Mouse (Mus musculus): ENCODE results near the gene Atxn7l1. TPM values are rescaled to one million over a fixed set of nuclear protein-coding genes. Genes with fewer than 3 reads are reported as not detected.

The Atxn7l1 gene
- total RNA-seq, 2 experiments from 2014 or later: 20.4 to 23.9 TPM

DNA sequence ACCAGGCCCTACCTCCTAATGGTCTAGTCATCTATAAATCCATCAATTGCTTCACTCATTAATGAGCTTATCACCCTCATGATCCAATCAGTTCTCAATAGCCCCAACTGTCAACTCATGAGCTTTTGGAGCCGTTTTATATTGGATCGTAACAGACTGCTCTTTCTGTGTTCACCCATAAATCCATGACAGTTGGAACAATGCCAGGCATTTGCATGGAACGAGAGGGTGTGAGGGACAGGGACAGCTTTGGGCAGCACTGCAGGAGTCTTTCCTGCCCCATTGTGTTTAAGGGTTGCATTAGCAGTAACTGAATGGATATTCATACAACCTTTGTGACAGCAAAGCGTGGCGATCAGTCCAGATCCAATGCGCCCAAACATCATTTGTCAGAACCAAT lies 49.8 kb downstream of the Atxn7l1 start:
- intact Hi-C loops (cut with DNase I): no loop called here
- DNase-seq: no peak
- TF ChIP-seq CTCF (IDR thresholded peaks at IDR 0.05): no peak
- Histone ChIP-seq H3K4me3 (peak overlapping the region; percentile 6; the same call in 1 of the 2 replicates), H3K27ac (peak overlapping the region; percentile 63)

DNA sequence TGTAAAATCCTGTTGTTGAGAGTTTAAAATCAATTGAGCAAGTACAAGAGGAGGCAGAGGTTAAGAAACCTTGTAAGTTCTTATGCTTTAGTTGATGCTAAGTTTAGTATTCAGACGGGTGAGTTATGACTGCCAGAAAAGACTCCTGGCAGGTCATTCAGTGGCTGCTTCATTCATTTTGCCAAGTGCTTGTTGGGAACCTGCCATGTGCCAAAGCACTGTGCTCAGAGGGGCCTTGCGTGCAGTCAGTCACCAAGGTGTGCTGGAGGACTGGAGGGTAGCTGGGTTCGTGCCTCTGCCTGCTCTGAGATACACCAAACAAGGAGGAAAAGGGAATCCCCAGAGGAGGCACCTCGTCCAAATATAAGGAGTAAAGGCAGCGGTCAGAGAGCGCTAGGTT lies 50.3 kb downstream of the Atxn7l1 start:
- intact Hi-C loops (cut with DNase I): no loop called here

DNA sequence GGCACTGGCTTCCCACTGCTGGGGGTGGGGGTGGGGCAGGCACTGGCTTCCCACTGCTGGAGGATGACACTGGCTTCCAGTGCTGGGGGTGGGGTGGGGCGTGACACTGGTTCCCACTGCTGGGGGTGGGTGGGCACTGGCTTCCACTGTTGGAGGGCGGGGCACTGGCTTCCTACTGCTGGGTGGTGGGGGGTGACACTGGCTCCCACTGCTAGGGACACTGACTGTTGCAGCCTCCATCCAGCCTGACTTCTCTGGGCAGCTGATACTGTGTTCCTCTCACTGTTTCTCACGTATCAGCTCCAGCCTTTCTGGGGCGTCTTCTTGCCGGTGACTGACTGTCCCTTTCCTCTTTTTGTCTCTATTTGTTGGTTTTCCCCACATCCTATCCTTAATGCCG lies 53.6 kb downstream of the Atxn7l1 start:
- DNase-seq: no peak
- H3K27ac ChIP-seq: no peak overlapping the region
- no peak overlapping the region for H3K4me3 ChIP-seq
- intact Hi-C loops (cut with DNase I): no loop called here
- no peak for TF ChIP-seq CTCF (IDR thresholded peaks at IDR 0.05)

More for the DNA sequence above, 50.3 kb downstream of the Atxn7l1 start:
- Histone ChIP-seq H3K4me3 (peak overlapping the region; percentile 6; the same call in 1 of the 2 replicates), H3K27ac (peak overlapping the region; percentile 63)
- TF ChIP-seq CTCF (IDR thresholded peaks at IDR 0.05): no peak
- DNase-seq: peak; percentile 77

DNA sequence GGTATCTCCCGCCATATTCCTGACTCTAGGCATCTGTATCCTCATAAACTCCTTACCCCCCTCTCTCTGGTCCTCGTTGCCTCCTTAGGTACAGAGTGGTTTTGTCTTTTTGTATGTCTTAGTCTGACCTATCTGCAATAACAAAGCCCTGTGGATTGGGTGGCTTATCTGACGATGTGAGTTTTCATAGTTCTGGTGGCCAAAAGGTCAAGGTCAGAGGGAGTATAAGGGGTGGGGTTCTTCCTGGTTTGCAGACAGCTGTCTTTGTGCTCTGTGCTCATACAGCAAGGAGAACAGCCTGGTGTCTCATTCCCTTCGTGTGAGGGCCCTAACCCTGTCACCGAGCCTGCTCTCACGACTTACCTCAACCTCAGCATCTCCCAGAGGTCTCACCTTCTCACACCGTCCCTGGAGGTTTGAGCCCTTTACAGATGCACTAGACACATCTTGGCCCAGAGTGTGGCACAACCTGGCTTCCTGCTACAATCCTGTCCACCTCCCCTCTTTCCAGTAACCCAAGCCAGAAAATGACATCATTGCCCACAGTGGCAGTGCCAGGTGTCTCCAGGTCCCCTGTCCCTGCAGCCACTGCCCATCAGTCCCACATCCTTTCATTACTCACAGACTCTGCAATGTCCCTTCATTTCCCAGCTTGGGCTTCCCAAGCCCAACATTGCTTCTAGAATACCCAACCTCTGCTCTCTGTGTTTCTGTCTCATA lies 54.2 kb downstream of the Atxn7l1 start:
- no peak overlapping the region for H3K4me3 ChIP-seq
- no peak for TF ChIP-seq CTCF (IDR thresholded peaks at IDR 0.05)
- H3K27ac ChIP-seq: no peak overlapping the region
- intact Hi-C loops (cut with DNase I): no loop called here
- no peak for DNase-seq

DNA sequence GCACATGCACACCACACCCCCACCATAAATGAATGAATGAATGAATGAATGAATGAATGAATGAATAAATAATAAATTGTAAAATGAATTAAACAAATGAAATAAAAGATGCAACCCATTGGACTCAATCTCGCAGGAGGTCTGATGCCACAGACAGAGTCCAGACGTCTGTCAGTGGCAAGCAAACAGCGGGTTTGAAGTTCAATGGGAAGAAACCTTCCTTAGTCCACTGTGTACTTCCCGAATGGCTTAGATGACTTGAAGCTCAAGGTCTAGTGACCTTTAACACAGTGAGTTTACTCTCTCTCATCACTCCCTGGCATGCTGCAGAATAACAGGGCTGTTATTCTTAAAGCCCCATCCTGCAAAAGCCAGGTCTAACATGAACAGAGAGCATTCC lies 57.8 kb downstream of the Atxn7l1 start:
- Histone ChIP-seq H3K4me3 (no peak overlapping the region), H3K27ac (no peak overlapping the region)
- TF ChIP-seq CTCF (IDR thresholded peaks at IDR 0.05): no peak
- intact Hi-C loops (cut with DNase I): no loop called here
- DNase-seq: no peak

DNA sequence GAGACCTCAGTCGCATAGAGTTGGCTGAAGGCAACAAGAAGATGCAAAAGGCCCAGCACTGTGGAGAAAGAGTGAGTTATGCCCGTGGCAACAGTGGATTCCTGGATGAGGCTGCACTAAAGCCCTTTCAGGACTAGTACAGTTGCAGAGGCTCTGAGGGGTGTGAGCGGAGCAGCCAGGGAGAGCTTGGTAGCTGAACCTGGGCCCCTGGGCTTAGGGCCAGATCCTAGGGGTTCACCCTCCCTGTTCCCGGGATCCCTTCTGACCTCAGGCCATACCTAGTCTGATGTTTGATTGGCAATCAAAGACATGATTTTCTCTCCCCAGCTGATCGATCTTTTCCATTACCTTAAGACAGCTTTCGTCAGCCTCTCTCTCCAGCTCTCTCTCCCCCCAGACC lies 58.8 kb downstream of the Atxn7l1 start:
- TF ChIP-seq CTCF (IDR thresholded peaks at IDR 0.05): no peak
- intact Hi-C loops (cut with DNase I): no loop called here
- DNase-seq: no peak
- Histone ChIP-seq H3K4me3 (no peak overlapping the region), H3K27ac (no peak overlapping the region)

DNA sequence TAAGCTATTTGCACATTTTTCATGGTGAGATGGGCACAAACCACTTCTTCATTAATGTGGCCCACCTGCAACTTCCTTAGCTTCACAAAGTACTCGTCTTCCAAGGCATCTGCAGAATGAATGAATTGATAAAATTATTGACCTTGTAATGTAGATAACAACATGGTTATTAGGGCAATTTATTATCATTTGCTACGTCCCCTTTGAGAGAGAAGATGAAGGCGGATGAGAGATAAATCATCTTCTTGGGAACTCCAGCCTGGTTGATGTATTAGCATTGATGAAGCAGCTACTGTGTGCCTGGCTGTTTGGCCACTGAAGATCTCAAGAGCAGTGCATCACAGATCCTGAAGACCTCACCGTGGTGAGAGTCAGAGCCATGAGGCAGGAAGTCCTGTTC lies 63.4 kb downstream of the Atxn7l1 start:
- Histone ChIP-seq H3K27ac (no peak overlapping the region), H3K4me3 (no peak overlapping the region)
- no peak for DNase-seq
- no peak for TF ChIP-seq CTCF (IDR thresholded peaks at IDR 0.05)
- intact Hi-C loops (cut with DNase I): no loop called here

DNA sequence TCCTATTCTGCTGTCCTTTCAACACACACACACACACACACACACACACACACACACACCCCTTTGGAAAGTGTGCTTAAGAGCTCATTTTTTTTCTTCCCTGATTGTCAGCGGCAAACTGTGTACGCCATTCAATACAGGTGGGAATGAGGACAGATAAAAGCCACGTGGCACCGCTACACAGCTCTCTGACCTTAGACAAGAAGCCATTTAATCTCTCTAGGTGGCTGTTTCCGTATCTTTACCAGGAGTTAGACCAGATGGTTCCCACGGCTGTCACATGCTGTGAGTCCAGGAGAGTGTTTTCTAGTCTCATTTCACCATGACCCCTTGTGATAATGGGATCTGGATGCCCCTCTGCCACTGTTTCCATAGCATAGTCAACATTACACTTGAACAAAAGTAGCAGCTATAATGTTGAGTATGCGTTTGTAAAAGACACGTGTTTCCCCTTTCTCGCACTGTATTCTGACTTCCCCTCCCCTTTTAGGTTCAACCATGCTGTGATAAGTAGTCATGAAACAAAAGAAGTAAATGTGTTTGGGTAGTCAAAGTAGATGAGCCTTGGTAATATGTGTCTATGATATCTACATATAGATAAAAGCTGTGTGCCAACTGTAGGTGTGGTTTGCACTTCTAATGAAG lies 70.8 kb downstream of the Atxn7l1 start:
- no peak for DNase-seq
- intact Hi-C loops (cut with DNase I): loop anchor here (2.0 kb wide), 1 partner anchor 68 kb away; no protein-coding TSS in a partner anchor
- TF ChIP-seq CTCF (IDR thresholded peaks at IDR 0.05): no peak
- Histone ChIP-seq H3K4me3 (no peak overlapping the region), H3K27ac (no peak overlapping the region)

DNA sequence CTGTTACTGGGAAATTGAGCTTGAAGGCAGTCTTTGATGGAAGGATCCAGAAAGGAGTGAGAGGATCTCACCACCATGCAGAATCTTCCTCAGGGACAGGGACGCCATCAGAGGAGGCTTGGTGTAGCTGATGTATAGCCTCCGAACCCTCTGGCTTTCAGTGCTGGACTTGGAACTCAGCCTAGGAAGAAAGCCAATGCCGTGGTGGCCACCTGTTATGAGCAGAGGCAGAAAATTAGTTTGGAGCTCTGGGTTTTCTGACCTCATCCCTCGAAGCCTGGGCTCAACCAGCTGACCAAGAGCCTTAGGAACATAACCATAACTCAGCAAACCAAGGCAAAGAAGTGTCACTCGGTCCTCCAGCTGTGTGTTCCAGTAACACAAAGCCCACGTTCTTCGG lies 71.9 kb downstream of the Atxn7l1 start:
- TF ChIP-seq CTCF (IDR thresholded peaks at IDR 0.05): no peak
- intact Hi-C loops (cut with DNase I): loop anchor here (2.0 kb wide), 1 partner anchor 67 kb away; no protein-coding TSS in a partner anchor
- H3K27ac ChIP-seq: no peak overlapping the region
- peak; percentile 58 for DNase-seq
- no peak overlapping the region for H3K4me3 ChIP-seq

DNA sequence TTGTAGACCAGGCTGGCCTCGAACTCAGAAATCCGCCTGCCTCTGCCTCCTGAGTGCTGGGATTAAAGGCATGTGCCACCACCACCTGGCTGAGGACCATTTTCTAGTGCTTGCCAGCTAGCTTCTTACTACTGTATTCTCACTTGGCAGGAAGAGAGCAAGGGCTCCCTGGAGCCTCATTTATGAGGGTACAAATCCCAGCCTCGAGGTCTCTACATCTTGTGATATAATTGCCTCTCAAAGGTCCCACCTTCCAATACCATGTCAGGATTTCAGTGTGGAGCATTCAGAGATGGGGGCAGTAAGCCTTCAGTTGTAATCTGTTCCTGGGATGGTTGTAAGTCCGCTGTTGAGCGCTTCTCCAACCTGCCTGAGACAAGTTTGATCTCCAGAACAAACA lies 72.6 kb downstream of the Atxn7l1 start:
- intact Hi-C loops (cut with DNase I): no loop called here
- H3K4me3 ChIP-seq: no peak overlapping the region
- DNase-seq: no peak
- TF ChIP-seq CTCF (IDR thresholded peaks at IDR 0.05): no peak
- H3K27ac ChIP-seq: no peak overlapping the region

DNA sequence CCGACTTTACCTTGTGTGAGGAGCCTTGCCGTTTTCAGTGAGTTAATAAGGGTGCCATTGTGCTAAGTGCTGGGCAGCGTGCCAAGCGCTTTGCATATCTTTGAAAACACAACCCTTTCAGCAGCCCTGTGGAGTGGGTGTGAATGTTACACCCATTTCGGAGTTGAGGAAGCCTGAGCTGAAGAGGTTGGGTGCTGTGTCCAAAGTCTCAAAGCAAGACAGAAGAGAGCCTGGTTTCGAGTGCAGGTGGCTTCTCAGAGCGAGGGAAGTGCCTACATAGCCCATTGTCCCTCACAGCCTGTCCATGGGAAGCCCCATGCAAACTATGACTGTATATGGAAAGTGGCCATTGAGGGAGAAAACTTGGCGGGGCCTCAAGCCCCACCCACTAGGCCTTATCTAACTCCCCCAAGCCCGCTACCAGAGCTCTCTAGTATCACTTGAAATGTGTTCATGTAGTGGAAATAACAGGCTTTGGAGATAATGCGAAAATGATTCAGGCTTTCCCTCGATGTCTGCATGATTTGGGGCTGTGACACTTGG lies 73.1 kb downstream of the Atxn7l1 start:
- intact Hi-C loops (cut with DNase I): no loop called here
- H3K27ac ChIP-seq: no peak overlapping the region
- no peak for DNase-seq
- TF ChIP-seq CTCF (IDR thresholded peaks at IDR 0.05): no peak
- no peak overlapping the region for H3K4me3 ChIP-seq

DNA sequence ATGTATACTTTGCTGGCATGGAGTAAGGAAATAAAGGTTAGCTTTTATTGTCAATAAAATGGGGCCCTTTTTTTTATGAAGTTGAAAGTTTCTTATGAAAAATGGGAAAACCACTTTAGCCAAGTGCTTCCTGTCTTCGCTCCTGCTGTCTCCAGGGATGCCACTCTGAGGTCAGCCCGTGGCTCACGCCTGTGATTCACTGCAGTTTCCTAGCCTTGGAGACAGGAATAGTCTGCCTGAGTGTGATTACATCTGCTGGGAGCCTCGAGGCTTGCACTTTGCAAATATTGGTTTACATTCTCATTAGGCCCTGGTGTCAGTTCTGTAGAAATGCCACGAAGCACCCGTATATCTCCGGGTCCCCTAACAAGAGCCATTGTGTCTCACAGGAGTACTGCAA lies 74.7 kb downstream of the Atxn7l1 start:
- no peak overlapping the region for H3K4me3 ChIP-seq
- DNase-seq: no peak
- TF ChIP-seq CTCF (IDR thresholded peaks at IDR 0.05): no peak
- intact Hi-C loops (cut with DNase I): no loop called here
- no peak overlapping the region for H3K27ac ChIP-seq

DNA sequence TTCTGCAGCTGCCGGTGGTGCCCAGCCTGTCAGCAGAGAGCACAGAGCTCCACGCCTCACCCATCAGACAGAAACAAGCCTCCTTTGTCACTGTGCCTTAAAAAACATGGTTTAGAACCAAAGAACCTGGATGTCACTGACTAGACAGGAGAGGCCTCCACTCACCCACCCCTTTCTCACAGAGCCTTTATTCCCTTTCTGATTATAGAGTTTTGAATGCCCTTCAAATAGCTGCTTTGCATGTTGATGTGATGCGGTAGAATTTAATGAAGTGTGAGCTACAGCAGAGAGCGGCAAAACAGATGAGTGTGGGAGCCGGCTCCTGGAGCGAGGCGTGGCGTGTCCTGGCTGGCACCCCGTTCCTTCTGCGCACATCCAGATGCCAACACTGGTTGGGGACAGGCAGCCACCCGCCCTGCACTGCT lies 77.6 kb downstream of the Atxn7l1 start:
- peak; percentile 63 for DNase-seq
- peak overlapping the region; percentile 28; the same call in 1 of the 2 replicates for H3K27ac ChIP-seq
- no peak for TF ChIP-seq CTCF (IDR thresholded peaks at IDR 0.05)
- intact Hi-C loops (cut with DNase I): no loop called here
- H3K4me3 ChIP-seq: peak overlapping the region; percentile 15; the same call in 1 of the 2 replicates

Data from gastrocnemius, adult 2 months (tissue).